Mouse (Mus musculus) embryonic fibroblast, embryonic 13.5 days (primary cell): ENCODE data around the gene Rab11fip5.
A peak's percentile ranks its signal among the peaks of the same experiment; 100 is the strongest.

ENCODE experiments used
- CTCF ChIP-seq: IDR thresholded peaks from 2 replicates; pipeline ENCODE4 v1.5.1; 2011; ENCODE audit warnings: mild to moderate bottlenecking, control low read depth, low read length, moderate library complexity, borderline replicate concordance; ENCODE audit not compliant: insufficient read depth
- POLR2A ChIP-seq: IDR thresholded peaks from 2 replicates; pipeline ENCODE4 v1.6.1; 2011; ENCODE audit warnings: low read depth, mild to moderate bottlenecking, control low read depth, low read length, moderate library complexity

DNA sequence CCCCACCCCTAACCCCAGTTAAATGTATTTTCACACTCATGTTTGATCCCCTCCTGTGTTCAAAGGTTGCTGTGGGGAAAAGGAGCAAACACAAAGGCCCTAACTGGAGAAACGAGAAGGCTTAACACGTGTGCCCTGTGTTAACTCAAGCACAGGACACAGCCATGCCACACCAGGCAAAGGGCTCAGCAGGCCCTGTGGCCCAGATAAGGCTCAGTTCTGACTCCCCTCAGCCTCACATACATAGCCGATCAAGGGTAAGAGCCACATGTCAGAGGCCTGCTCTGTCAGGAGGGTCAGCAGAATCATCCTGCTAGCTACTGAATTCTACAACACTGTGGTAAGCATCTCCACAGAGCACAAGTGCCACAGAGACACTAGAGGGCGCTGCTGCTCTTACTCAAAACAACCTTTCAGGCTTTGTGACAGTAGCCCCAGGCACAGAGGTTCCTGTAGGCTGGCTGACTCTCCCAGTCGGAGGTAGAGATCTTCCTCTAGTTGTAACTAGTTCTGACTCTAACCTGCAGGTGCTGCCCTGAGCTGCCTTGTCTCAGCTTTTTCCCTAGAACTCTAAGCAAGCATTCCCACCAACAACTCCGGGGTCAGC lies 28.3 kb downstream of the Rab11fip5 start:
- peak; percentile 86 for TF ChIP-seq CTCF
- no peak for TF ChIP-seq POLR2A
